Mouse (Mus musculus) heart, postnatal 14 days (tissue): ENCODE measurements at regions not wholly inside any gene's neighbourhood (a gene's known extent, or its start where the extent isn't known, plus 50 kb on each side); places are given as distances from the start of the nearest gene placed in this dataset.

Experiments used
- DNase-seq, 2 experiments: peaks; one replicate each; pipeline ENCODE4 v3.0.0; 2021 to 2022
- intact Hi-C: fragments of 180-260 bp; cut with DNase I; formaldehyde crosslinking; loops from one replicate; pipeline ENCODE4 v1.15.1; 2025

DNA sequence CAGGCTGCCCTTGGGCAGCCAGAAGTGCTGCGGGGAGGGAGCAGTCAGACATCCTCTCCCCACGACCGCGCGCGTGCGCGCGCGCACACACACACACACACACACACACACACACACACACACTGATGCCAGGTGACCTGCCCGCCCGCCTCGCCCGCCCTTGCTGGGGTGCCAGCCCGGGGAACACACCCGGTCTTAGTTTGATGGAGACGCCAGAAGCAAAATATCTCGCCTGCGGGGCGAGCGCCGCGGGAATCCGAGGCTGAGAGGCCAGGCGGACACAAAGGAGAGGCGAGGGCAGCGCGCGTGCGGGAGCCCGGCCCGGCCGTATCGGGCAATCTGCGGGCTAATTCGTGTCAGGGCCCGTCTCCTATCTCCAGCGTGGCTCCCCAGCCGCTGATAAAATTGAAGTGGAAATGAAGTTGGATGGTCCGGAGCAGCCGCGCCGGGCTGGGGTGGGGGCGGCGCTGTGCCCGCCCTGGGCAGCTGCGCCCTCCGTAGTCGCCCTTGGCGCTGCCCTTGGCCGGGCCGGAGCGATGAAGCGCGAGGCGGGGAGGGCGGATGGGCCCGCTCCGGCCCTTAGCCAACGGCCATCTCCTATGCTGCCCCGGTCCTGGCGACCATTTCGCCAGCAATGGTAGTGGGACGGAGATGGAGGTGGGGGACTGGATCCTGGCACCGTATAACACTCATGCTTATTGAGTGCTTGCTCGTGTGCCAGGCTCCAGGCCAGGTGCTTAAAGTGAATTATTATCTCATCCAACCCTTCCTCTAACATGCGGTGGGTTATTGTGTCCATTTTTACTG lies 117.2 kb upstream of the Lhx1 start:
- DNase-seq: peak; percentile 9 to 24
- intact Hi-C loops: no loop called here

- intact Hi-C loops: no loop called here
These were observed 116.3 kb upstream of the Lhx1 start for GRCm38 (mm10) chr11:84641601-84642000.

DNA sequence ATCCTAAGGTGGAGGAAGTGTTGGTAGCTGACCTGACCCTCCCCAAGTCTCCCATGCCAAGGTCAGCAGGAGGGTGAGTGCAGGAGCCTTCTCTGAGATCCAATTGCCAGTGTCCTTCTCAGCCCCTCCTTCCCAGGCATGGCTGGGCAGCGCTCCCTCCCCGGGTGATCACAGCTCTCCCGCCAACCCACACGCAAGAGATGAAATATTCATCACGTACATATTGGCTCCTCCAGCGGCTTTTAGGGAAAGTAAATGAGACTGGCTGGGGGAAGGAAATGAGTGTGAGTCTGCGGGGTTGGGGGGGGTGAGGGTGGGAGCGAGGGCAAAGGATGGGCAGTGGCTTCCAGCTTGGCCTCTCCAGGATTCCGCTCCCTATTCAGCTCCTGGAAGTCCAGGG lies 113.0 kb upstream of the Lhx1 start:
- intact Hi-C loops: no loop called here
- DNase-seq: no peak

More at GRCm38 (mm10) chr11:84641601-84642000, 116.3 kb upstream of the Lhx1 start:
- no peak for DNase-seq

DNA sequence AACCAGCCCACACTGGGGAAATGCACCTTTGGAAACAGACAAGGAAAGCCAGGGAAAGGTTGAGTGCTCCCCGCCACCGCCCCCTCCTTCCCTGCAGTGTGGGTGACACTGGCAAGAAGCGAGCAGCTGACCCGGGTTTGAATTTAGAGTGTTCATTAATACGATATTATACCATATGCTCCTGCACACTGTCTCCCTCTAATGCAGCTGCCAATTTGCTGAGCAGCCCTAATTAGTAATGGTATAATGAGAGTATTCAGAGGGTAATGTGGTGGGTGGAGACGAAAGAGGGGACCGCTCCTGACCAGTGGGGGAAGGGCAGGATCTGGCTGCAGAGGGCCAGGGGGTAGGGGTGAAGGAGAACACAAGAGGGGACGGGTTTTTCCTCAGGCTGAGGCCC lies 111.9 kb upstream of the Lhx1 start:
- intact Hi-C loops: no loop called here

GRCm38 (mm10) chr11:84634990-84635389 lies 109.7 kb upstream of the Lhx1 start:
- intact Hi-C loops: no loop called here

More for the DNA sequence above, 111.9 kb upstream of the Lhx1 start:
- no peak for DNase-seq

DNA sequence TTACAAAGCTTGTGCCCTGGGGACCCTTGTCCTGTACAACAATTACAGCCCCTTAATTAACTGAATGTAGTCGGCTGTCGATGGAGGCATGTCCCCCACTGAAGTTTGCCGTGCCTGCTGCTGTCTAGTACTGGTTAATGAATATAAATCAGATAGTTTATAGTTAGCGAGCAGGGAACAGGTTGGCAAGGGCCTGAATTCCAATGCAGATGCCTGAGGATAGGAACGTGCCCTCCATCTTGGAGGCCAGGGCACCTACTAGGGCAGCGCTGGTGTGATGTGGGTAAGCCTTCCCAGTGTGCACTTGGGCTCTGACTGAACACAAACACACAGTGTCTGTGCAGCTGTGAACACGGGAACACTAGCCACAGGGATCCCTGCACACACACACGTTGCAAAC lies 108.0 kb upstream of the Lhx1 start:
- DNase-seq: no peak

More at GRCm38 (mm10) chr11:84634990-84635389, 109.7 kb upstream of the Lhx1 start:
- no peak for DNase-seq

DNA sequence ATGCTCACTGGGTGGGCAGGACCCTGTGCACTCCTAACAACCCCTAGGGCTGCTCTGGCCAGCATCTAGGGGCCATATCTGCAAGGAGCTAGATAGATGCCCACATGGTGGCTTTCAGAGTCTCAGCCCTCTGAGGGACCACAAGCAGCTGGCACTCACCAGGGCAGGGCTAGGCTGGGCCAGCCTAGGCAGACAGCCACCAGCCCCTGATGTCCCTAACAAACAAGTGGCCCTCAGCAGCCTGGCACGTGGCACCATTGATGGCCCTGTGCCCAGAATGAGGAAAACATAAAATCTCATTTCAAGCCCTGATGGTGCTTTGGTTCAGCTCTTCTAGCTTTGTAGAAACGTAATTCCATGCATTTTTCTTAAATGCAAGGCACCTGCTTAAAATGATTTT lies 102.8 kb upstream of the Lhx1 start:
- DNase-seq: no peak

More for the DNA sequence above, 108.0 kb upstream of the Lhx1 start:
- intact Hi-C loops: no loop called here

GRCm38 (mm10) chr11:84627685-84628084 lies 102.3 kb upstream of the Lhx1 start:
- DNase-seq: no peak
- intact Hi-C loops: no loop called here

More for the DNA sequence above, 102.8 kb upstream of the Lhx1 start:
- intact Hi-C loops: no loop called here

DNA sequence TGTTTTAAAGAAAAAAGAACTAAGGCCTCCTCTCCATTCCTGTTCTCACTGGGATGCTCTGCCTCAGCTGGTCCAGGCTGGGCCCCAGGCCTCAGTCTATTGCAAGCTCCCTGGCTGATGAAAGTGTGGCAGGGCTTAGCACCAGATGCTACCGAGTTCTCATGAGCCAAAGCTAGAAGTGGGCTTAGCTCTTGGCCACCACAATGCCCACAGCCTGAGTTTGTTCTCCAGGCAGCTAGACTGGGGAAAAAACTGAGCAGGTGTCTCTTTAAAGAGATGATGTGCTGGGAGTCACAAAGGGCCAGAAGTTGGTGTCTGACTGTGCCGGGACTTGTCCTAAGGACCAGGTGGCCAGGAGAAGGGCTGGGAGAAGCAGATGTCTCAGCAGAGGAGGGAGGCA lies 101.9 kb upstream of the Lhx1 start:
- no peak for DNase-seq
- intact Hi-C loops: no loop called here

- DNase-seq: no peak
These were observed 98.8 kb upstream of the Lhx1 start for GRCm38 (mm10) chr11:84624100-84624499.

GRCm38 (mm10) chr11:84619713-84620112 lies 94.4 kb upstream of the Lhx1 start:
- intact Hi-C loops: no loop called here
- DNase-seq: no peak

More at GRCm38 (mm10) chr11:84624100-84624499, 98.8 kb upstream of the Lhx1 start:
- intact Hi-C loops: no loop called here

DNA sequence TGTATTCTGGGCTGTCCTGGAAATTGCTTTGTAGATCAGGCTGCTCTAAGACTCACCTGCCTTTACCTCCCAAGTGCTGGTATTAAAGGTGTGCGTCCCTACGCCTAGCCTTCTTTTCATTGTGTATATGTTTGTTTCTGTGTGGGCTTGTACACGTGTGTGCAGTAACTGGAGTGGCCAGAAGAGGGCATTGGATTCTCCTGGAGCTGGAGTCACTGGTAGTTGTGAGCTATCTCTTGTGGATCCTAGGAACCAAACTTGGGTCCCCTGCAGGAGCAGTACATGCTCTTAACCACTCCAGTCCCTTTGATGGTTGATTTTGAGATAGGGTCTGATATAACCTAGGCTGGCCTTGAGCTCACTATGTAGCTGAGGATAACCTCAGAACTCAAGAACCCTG lies 93.2 kb upstream of the Lhx1 start:
- intact Hi-C loops: no loop called here
- no peak for DNase-seq

GRCm38 (mm10) chr11:84612982-84613720 lies 87.8 kb upstream of the Lhx1 start:
- intact Hi-C loops: no loop called here

DNA sequence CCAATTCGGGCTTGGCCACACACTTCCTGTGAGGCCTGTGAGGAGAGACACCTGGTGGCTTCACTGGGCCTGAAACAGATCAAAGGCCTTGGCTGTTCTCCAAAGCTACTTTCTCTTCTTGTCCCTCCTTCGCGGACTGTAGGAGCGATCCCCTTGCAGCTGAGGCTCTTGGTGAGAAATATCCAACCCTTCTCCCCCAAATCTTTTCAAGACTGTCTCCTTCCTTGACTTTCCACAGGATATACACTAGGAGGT lies 86.2 kb upstream of the Lhx1 start:
- DNase-seq: no peak
- intact Hi-C loops: no loop called here

More at GRCm38 (mm10) chr11:84612982-84613720, 87.8 kb upstream of the Lhx1 start:
- DNase-seq: no peak

GRCm38 (mm10) chr11:84610774-84611624 lies 85.7 kb upstream of the Lhx1 start:
- intact Hi-C loops: no loop called here
- no peak for DNase-seq

DNA sequence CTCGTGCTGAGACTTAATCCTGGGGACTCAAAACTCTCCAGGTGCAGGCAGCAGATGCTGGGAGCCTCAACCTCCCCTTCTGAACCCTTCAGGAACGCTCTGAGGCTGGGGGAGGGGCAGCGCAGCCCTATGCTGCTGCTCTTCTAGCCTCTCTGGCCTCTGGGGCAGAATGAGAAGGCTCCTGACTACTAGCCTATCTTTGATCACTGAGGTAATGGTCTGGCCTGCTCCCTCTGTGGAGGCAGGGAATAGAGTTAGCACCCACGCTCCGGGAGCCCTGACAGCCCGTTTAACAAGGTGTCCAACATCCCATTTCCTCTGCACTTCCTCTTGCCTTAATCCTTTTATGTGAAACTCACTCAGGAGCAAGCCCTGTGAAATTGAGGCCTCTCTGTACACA lies 79.4 kb upstream of the Lhx1 start:
- intact Hi-C loops: no loop called here
- no peak for DNase-seq

DNA sequence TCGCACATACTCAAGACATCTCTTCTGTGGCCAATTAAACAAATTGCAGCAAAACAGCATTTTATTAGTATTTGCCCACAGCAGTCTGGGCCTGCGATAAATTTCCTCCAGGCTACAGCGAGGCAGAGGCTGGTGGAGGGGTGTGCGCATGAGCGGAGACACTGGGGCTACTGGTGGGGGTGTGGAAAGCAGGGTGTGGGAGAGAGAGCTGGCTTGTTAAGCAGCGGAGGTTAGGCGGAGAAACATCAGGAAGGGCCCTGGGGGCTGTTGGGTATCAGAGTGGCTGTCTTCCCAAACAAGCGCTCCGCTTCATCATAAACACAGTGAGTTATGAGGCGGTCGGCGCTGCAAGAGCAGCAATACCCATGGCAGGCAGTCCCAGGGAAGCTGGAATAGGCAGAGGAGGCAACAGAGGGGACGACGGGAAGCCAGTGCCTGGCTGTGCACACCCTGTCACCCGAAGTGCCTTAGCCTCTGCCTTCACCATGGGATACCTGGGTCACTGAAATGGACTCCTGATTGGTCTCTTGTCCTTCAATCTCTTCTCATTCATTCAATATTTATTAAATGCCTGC lies 74.0 kb upstream of the Lhx1 start:
- intact Hi-C loops: no loop called here
- no peak for DNase-seq

DNA sequence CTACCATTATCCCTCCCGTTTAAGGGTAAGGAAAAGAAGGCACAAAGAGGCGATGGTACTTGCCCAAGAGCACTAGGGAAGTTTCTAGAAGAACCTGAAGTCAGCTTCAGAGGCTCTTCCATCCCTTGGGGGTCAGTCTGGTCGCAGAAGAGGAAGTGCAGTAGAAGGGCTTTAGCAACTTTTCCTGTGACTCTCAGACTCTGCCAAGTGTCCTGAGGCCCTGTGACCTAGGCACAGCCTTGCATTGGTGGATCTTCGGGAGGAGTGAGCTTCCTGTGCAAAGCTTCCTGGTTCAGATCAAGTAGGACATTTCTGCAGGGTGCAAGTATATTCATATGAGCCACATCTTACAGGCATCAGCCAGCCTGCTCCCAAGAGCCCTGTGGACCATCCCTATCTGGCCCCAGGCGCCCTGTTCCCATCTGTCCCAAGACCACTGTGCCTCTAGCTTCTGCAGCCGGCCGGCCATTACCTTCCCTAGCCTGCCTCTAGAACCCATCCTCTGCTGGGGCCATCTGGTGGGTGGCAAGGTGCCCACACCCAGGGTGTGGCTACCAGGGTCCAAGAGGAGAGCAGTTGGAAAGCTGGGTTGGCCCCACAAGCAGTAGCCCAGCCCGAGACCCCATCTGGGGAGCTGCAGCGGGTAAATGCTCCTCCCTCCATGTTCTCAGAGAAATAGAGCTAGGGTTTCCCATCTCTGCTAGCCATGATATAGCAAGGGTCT lies 72.4 kb upstream of the Lhx1 start:
- DNase-seq: no peak
- intact Hi-C loops: no loop called here

- no peak for DNase-seq
- intact Hi-C loops: no loop called here
These were observed 67.5 kb upstream of the Lhx1 start for GRCm38 (mm10) chr11:84592715-84593339.

DNA sequence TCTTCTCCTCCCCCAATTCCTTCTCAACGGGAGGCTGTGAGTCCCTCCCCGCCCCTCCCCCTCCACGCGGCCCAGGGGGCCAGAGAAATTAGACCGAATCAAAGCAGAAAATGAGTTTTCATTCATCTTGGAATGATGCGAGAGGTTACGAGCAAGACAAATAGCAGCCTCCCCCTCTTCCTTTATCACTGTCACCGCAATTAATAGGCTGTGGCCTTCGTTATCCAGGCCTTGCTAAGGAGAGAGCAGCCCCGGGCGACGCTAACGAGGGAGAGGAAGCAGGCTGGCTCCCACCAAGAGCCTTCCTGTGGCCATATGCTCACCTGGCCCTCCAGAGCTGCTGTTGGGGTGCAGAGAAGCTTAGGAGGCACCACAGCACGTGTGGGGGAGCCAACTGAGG lies 61.8 kb upstream of the Lhx1 start:
- intact Hi-C loops: no loop called here
- no peak for DNase-seq
